Mouse (Mus musculus) left cerebral cortex, adult 9 months (tissue): ENCODE data around the gene Krt7.

Experiments used
- DNase-seq, 2 experiments: peaks; one replicate each; pipeline ENCODE4 v3.0.0; 2022; ENCODE audit warnings: low spot score in 2 of 2

Gene Krt7

DNA sequence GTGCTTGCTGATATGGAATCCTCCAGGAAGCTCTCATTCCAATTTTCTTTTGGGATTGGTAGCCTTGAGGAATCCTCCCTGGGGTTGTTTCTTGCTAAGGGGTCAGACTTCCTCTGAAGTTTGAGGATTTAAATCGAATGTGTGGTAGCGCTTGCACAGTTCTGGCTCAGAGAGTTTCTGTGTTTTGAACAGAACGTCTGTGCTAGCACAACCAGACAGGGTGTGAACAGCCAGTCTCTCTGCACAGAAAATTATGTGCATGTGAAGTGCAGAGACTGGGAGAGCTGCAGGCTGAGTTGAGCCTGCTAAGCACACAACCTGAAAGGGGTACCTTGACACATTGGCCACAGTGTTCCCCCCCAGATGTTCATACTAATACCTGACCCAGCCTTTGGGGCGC is 30.0 kb downstream of the Krt7 start:
- no peak for DNase-seq

GRCm38 (mm10) chr15:101446572-101446971 is 35.7 kb downstream of the Krt7 start:
- DNase-seq = no peak

GRCm38 (mm10) chr15:101447444-101447843 is 36.6 kb downstream of the Krt7 start, which contains the start of gene Krt88:
Gene Krt88, plus strand, starts transcription at chr15:101447744.
- no peak for DNase-seq

DNA sequence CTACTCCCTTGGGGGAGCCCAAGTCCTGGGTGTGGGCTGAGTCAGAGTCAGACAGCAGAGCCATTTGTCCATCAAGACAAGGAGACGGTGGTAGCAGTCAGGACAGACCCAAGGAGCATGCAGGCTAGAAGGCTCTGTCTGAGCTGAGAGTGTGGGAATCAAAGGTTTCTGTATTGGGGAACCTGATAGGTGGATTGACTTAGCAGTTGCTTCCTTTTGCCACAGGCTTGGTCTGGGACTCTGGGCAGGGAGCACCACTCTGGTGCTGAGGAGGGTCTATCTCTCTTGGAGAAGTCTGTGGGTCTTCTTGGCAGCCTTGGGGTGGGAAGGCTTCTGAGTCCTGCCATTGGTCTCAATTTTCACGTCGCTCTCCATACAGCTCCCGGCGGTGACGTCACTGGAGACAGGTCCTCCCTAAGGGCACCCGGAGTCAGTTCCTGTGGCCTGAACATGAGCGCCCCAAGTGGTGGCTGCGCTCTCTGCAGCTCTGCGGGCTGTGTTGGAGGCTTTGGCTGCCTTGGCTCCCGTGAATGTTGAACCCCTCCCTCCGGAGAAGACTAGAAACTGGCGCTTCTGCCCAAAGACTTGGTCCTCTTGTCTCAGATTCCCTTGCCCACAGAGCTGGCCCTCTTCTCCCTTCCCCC is 42.4 kb downstream of the Krt7 start:
- peak; percentile 39 to 80 for DNase-seq

DNA sequence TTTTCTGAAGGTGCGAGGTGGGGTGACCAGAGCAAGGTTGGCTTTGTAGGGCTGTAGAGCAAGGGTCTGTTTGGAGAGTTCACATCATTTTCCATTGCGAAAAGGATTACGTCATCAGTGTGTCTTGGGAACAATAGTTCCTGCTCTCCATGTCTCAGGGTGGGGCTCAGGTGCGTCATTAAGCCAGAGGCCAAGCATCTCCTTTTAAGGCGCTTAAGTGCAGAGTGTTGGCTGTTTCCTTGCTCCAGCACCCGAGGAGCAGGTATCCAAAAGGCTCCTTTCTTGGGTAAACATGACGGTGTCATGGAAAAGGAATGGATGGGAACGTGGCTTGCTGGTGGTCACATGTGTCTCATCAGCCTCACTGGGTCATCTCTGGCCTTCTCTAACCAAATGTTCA is 43.9 kb downstream of the Krt7 start:
- no peak for DNase-seq

GRCm38 (mm10) chr15:101455292-101455691 is 44.4 kb downstream of the Krt7 start:
- DNase-seq = no peak

- DNase-seq = no peak
Observed at GRCm38 (mm10) chr15:101455891-101456290, 45.0 kb downstream of the Krt7 start.

- DNase-seq = no peak
Observed at GRCm38 (mm10) chr15:101458361-101458930, 47.6 kb downstream of the Krt7 start.

- no peak for DNase-seq
Observed at GRCm38 (mm10) chr15:101459283-101459682, 48.4 kb downstream of the Krt7 start.

GRCm38 (mm10) chr15:101463651-101464050 is 52.8 kb downstream of the Krt7 start, which contains the start of gene Krt81:
Gene Krt81, minus strand, starts transcription at chr15:101463751.
- DNase-seq = no peak

- DNase-seq = no peak
Observed at GRCm38 (mm10) chr15:101469093-101469492, 58.2 kb downstream of the Krt7 start.

- no peak for DNase-seq
Observed at GRCm38 (mm10) chr15:101472952-101473528, 62.2 kb downstream of the Krt7 start, which contains the start of gene Krt86. Gene Krt86, plus strand, starts transcription at chr15:101473478.

DNA sequence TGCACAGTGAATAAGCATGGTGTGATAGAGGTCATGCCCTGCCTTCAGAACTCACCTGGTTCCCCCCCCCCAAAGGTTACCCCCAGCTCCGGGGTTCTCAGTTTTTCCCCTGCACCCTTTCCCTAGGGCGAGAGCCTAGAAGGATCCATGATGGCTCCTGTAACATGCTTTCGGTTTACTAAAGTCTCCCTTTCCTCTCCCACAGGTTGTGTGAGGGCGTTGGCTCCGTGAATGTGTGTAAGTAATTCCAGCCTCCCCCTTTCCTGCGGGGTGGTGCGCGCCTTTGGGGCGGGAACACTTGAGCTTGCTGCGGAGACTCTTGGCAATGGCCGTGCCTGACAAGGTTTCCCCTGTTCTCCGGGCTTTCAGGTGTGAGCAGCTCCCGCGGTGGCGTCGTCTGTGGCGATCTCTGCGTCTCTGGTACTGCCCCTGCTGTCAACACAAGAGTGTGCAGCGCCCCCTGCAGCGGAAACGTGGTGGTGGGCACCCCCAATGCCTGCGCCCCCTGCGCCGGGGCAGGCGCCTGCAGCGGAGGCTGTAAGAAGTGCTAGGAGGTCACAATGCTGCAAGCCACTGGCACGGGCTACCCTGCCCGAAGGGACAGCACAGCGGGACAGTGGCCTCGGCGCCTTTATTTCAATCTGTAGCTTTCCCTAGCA is 68.3 kb downstream of the Krt7 start:
- peak in 1 of 2 experiments; percentile 29 for DNase-seq

DNA sequence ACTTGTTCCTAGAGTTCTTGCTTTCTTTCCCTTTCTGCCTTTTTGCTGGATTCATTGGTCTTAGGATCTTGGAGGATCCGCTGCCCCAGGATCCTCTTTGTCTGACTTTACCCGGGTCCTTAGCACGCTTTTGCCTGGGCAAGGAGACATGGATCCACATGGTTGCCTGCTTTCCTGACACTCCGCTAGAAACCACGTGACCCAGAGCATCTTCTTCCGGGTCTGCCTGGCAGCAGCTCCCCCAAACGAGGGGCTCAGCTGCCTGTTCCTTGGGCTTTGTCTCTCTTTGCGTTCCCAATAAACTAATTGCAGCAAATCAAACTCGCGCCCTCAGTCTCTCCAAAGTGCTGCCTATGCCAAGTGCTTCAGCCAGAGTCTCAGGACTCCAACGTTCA is 68.8 kb downstream of the Krt7 start:
- no peak for DNase-seq
